Mouse (Mus musculus): ENCODE data around the gene Cisd3.
"Not testable (repeated sequence)": the region's sequence is repeated elsewhere in the genome, so short reads cannot be mapped to it uniquely, and the experiment has no call there.

Cisd3 gene

DNA sequence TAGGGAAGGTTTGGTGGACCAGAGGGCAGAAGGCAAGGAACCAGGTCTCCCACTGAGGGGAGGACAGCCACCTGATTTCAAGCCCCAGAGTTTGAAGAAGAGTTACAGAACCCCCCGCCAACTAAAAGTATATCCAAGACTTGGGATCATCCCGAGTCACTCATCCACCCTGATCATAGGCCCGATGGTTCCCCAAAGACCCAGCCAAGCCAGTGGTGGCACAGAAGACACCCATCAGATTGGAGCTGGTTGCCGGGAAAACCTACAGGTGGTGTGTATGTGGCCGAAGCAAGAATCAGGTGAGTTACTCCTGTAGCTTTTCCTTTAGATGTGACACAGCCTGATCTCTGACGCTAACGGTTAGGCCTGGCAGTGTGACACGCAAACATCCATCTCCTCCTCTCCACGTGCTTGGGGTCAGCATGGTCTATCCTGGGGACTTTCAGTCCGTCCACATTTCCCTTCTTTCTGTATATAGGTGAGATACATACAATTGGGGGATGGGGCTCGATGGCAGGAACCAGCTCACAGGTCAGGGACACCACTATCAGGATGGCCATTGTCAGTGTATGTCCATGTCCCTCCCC, 789 bp downstream of the Cisd3 start:
- no peak for DNase-seq (ENCODE audit: low read depth in 1 of 2, low spot score in 2 of 2)

DNA sequence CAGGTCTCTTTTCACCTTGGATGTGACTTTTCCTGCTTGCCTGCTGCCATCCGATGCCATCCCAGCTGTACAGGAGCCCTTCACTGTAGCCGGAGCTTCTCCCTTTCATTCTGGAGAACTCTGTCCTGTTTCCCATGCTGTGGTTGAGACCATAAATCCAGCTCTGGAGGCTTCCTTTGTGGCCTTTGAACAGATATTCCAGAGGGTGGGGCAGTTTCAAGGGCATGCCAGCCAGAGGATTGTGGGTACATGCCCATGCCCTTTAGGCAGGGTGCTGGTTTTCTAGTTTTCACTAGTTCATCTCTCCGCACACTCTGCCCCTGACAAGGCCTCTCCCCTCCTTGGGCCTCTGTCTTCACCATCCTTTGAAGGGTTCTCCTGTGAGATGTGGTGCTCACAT, 1.4 kb downstream of the Cisd3 start:
- DNase-seq (ENCODE audit: low read depth in 1 of 2, low spot score in 2 of 2) = no peak

DNA sequence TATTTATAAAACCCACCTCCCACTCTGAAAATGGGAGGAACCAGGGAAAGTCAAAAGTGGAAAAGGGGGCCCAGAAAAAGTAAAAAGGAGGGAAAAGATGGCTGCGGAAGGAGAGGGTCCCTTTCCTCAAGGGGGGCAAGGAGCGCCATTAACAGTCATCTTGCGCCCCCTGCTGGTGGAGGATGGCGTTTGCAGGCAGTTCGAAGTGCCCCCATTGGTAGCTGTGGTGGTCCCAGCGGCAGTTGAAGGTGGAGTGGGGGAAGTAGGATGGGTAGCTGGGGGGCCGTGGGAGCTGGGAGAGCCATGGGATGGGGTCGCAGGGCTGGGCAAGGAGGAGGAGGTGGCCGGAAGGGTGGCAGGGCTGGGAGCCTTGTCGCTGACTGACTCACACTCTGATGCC, 4.2 kb downstream of the Cisd3 start:
- DNase-seq (ENCODE audit: low read depth in 1 of 2, low spot score in 2 of 2) = no peak

DNA sequence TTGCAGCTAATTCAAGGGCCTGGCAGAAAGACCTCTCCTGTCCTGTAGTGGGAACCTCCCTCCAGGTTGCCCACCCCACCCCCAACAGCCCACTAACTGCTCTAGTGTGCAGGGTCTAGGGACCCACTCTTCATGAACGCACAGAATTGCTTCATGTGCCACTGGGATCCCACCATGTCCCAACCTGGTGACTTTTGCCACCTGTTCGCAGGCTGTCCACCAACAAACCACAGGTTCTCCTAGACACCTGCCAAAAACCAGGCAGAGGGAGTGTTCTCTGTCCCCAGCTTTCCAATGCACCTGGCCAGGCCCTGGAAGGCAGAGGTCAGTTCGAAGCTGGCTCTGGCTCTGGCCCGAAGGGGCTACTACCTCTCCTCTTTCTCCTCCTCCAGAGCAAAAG, 8.8 kb downstream of the Cisd3 start:
- DNase-seq (ENCODE audit: low read depth in 1 of 2, low spot score in 2 of 2) = no peak

DNA sequence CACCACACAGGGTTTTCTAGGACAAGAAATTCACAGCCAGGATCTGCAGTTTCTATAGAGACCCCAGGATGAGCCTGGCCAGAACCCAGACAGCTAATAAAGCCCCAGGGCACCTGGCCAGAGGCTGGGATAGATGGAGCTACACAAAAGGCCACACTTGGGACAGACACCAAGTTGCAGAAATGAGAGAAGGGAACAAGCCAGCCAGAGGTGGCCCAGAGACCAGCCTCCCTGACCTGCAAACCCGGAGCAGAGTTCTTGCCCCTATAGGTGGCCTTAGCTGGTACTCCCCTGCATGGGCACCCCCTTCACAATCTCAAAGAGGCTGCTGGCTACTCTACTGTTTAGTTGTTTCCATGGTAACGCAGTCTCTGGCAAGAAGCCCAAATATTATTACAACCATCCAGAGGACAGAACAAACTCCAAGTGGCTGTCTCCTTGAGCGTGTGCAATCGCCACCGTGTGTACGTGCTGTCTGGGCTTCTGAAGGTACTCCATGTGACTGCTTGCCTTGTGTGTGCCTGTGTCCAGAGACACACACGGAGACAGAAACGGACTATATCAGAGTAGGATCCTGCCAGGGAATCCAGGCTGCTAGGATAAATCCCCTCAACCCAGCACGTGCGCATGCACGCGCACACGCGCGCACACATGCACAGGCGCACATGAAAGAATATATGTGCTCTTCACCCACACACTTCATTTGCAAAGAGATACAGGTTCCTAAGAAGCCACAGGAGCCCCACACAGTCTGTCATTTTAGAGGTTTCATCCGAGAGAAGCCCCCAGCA, 9.5 kb downstream of the Cisd3 start:
- no peak for DNase-seq (ENCODE audit: low read depth in 1 of 2, low spot score in 2 of 2)

DNA sequence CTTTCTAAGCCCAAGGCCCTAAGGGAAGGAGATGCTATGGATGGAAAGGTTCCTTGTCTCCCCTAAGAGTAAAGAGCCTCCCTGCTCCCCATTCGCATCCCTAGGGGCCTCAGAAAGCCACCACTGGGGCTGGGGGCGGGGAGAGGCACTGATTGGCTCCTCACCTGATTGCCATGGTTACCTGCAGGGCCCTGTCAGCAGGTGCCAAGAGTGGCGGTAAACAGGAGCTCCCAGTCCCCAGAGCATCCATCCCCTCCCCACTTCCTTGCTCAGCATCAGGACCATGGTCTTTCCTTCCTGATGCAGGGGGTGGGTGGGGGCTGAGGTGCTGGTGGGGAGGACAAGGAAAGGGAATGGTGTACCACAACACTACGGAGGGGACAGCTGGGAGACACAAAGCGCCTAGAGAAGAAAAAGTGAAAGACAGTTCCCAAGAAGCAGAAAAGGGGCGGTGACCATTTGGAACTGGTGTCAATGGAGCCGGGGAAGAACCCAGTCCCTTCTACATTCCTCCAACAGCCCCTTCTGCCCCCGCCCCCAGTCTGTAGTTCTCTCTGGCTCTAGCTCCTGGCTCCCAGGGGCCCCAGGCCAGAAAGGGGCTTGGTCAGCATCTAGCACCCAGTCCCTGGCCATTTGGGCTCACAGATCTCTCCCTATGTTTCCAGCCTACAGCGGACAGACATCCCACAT, 10.2 kb downstream of the Cisd3 start:
- DNase-seq (ENCODE audit: low read depth in 1 of 2, low spot score in 2 of 2) = no peak

DNA sequence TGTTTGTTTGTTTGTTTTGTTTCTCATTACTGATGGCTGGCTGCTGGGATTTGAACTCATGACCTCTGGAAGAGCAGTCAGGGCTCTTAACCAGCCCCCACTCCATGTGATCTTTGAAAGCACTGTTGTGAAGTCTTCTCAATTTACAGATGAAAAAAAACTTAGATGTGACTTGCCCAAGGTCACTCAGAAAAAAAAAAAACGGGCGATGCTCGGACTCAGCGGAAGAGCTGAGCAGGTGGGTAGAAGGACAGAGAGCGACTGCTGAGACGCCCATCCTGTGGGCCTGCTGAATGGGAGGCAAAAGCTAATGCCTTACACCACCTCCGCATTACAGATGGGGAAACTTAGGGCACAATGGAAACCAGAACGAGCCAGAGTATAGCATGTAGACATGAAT, 11.0 kb downstream of the Cisd3 start:
- DNase-seq (ENCODE audit: low read depth in 1 of 2, low spot score in 2 of 2) = no peak

DNA sequence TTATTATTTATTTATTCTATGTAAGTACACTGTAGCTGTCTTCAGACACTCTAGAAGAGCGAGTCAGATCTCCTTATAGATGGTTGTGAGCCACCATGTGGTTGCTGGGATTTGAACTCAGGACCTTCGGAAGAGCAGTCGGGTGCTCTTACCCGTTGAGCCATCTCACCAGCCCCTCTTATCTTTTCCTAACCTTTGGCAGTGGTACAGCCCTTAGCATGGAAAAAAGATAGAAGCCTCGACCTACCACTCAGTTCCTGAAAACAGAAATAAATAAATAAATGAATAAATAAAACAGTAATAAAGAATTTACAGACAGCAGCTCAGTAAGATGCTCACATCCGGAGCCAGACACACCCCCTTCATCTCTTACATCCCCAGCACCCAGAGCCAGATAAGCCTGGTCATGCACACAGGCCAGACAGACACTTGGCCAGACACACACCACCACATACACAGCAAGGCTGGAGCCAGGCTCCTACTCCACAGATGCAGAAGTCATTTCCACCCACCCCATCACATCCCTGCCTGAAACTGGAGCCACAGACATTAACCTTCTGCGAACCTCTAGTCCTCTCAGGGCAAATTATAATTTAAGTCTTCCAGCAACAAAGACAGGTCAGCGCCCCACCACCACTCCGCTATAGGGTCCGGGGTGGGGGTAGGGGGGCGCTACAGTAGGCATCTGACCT, 11.7 kb downstream of the Cisd3 start:
- no peak for DNase-seq (ENCODE audit: low read depth in 1 of 2, low spot score in 2 of 2)

DNA sequence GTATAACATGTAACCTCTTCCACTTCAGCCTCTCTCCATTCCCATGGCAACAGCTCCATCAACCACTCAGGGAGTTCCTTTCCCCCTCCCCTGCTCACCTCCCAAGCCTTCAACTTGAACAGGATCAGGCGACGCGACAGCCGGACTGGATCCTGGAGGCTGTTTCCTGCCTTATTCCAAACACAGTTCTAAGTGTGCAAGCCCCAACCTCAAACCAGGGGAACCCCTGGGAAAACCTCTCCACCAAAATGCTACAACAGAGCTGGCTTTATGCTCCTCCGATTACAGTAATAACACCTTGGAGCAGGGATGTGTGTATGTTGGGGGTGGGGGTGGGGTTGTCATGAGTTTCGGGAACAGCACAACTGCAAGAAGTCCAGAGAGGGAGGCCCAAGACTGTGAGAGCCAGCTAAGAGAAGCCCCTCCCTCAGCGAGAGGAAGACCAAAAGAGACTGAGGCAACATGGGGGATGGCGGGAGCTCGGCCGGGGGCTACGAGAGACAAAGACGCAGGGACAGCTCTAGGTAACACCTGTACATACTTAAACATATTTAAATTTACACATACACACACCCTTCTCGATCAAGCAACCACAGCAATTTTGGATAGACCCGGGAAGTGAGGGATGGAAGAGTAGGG, 12.4 kb downstream of the Cisd3 start:
- DNase-seq (ENCODE audit: low read depth in 1 of 2, low spot score in 2 of 2) = no peak

DNA sequence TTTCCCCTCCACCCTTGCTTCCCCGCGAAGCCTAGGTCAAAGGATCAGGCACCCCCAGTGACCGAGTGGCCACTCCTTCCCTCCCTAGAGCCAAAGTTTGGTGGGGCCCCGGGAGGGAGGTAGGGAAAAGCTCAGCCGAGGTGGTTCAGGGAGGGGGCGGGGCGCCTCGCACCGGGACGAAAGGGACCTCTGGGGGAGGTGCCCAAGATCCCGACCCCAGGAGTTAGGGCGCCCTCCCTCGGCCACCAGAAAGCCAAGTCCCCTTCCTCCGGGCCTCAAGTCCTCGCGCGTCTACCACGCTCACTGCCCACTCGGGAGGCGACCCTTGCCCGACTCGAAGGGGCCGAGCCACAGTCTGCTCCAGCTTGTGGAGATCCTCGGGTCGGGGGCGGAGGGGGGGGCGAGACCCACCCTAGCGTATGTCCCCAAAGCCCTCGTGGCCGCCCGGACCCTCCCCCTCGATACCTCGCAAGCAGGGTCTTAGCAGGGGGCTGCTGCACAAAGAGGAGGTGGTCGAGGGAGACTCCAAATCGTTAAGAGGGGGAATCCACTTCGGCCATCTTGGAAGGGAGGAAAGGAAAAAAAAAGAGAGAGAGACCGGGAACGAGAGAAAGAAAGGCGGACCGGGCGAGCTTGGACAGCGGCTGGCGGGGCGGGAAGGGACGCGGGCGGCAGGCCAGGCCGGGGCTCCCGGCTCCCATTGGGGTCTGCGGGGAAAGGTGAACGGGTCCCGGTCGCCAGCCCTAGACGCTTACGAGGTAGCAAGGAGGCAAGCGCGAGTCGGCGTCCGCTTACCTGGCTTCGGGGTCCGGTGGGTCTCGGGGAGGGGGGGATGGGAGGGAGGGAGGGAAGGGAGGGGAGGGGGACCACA, 13.3 kb downstream of the Cisd3 start:
- no peak for DNase-seq (ENCODE audit: low read depth in 1 of 2, low spot score in 2 of 2)

DNA sequence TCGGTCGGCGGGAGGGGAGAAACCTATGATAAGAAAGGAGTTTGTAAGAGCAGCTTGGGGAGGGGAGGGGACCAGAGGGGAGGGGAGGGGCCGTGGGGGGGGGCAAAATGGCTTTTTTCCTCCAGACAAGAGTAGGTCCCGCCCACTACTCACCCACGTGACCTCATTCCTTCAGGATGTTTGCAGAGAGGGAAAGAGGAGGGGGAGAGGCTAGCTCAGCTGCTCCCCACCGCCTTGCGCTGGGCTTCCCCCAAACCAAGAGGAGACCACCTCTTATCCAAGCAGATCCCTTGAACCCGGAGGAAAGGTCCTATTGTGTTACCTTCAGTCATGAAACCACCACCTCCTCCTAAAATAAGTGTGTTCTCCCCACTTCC, 14.0 kb downstream of the Cisd3 start:
- DNase-seq (ENCODE audit: low read depth in 1 of 2, low spot score in 2 of 2) = no peak

DNA sequence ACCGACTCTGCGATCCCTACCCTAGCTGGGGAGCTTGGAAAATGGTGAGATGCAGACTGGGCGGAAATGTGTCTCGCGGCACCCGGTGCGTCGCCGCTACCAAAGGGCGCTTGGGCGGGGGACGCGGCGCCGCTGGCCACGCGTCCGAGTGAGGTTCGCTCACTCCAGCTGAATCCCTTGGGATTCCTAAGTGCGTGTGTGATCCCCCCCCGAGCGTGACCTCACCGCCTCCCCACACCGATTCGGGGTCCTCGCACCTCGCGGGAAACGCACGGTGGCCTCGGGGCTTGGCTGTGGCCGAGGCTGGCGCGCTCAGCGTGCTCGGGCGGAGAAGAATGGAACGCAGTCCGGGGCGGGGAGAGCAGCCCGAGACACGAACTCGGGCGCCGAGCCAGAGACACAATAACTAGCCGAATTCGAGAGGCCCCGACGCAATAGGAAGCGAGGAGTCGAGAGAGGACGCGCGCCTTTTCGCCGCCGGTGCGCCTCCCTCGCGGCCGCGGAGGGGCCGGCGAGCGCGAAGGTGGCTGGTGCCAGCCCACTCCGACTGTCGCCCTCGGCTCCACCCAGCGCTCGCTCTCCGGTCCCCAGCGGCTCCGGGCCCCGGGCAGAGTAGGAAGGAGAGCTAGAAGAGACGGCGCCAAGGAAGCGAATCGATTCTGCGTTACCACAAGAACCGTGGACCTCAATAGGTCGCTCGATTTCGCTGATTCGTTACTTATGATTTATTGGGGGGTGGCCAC, 14.5 kb downstream of the Cisd3 start, which contains the start of gene Pcgf2:
Gene Pcgf2 (minus strand): TSS at position 495 of the 743 bp plus-strand sequence.
- no peak for DNase-seq (ENCODE audit: low read depth in 1 of 2, low spot score in 2 of 2)

DNA sequence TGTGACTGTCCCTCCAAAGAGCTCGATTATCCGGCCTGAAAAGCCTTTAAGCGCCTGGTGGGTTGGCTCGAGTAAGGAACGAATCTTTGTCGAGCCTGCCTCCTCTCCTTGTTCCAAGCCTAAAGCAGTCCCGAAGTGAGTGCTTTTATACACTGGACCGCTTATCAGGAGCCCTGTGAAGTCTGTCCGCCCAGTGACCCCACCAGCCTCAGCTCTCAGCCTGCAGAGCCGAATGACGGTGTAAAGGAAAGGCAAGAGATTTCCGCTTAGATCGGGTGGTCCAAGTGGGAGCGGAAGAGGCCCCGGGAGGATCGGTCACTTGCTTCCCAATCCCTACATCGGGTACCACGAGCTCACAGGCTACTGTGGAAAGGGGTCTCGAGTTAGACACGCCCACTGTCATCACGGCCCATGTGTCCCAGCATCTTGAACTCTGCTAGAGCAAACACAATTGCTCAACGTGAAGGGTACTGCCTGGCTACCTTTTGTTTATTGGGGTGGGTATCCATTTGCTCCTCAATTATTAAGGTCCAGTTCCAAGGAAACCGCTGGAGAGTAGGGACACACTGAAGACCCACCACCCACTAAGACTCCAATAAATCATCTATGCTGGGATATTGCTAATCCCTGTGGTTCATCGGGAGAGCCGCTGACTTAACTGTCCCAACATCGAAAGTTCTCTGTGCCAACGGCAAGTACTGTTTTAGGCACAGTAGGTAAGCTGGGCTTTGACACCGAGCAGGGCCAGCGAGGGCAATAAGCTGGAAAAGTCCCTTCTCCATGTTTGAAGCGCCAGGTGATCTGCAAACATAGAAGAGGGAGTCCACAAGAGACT, 15.3 kb downstream of the Cisd3 start:
- no peak for DNase-seq (ENCODE audit: low read depth in 1 of 2, low spot score in 2 of 2)

DNA sequence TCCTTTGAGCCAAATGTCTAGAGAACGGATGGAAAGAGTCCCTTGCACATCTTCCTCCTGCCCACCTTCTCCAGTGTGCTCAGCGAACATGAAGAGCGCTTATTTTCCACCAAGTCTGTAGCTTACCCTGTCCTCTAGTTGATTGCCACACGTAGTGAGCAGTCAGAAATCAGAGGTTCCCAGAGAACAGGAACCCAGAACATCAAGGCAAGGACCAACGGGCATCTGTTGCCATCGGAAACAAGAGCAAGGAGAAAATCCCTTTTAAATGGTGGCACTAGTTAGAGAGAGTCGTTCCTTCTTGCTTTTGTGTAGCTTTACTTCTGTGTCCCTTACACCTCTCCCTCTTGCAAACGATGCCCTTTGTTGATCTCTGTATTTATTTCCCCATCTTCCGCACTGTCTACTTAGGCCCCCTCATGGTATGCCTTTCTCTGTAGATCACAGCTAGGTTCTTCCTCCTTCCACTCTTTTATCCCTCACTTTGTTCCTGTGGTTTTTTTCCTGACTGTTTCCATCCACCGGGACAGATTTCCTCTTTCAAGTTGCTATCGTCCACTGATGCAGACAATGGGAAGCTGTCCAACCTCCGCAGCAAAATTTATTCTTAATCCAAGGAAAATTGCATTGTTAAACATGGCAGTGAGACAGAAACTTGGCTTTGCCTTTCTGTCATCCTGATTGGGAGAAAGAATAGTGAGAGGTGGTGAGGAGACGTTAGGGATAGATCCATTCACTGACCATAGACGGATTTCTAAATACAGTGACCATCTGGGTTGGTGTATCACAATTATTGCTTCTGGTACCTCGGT, 16.2 kb downstream of the Cisd3 start:
- no peak for DNase-seq (ENCODE audit: low read depth in 1 of 2, low spot score in 2 of 2)

DNA sequence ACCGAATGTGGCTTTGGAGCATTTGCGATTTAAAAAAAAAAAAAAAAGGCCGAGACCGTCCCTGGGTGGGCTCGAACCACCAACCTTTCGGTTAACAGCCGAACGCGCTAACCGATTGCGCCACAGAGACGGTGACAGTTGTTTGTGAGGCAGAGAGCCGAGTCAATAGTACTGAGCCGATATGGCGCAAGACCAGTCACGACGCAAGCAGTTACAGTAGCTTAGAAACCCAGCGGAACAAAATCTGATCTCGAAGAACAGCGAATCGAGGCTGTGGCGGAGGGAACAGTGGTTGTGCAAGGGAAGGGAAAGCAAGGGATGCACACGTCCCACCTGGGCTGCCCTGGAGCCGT, 16.7 kb downstream of the Cisd3 start:
- DNase-seq (ENCODE audit: low read depth in 1 of 2, low spot score in 2 of 2) = peak; percentile 85 to 95

DNA sequence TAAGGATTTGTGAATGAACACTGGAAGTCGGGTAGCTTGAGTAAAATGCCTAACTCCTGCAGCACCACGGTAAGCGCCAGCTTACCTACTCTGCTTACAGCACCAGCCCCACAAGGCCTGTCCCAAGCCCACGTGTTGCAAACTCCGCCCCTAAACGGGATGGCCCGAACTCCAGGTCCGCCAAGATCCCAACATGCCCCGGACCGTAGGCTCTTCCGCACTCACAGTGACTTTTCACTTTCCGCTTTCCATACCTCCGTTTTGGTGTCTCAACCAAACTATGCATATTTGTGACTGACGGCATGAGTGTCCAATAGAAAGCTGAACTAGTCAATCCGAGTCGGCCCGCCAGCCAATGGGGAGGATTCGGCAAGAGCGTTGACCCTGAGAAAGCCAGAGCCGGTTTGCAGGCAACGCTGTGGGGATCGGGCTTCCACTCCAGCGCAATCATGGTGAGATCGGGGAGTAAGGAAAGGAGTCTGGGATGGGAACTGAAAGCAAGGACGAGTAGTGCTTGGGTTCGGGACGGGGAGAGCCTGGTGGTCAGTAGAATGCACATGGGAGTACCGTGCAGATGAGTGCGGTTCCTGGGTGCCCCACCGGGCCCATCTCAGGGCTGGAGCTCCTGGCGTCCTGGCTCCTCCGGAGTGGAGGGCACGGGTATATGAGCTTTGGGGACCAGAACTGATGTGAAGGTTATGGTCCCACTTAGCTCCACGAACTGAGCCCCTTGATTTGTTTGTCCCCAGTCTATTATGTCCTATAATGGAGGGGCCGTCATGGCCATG, 17.6 kb downstream of the Cisd3 start, which contains the start of gene Psmb3:
Gene Psmb3 (plus strand): TSS at position 361 of the 788 bp plus-strand sequence.
- peak; percentile 90 to 95 for DNase-seq (ENCODE audit: low read depth in 1 of 2, low spot score in 2 of 2)

DNA sequence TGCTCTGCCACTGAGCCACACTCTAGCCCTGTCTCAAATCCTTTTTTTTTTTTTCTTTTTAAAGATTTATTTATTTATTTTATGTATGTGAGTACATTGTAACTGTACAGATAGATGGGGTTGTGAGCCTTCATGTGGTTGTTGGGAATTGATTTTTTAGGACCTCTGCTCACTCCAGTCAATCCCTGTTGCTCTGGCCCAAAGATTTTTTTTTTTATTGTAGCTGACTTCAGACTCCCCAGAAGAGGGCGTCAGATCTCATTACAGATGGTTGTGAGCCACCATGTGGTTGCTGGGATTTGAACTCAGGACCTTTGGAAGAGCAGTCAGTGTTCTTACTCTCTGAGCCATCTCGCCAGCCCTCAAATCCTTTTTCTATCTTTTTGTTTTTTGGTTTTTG, 24.4 kb downstream of the Cisd3 start:
- not testable (repeated sequence) for DNase-seq (ENCODE audit: low read depth in 1 of 2, low spot score in 2 of 2)

Data from monocyte, adult 2 months (primary cell).